Mouse (Mus musculus): ENCODE data around the gene Jpt1. TPM values are rescaled to one million over a fixed set of nuclear protein-coding genes. Genes with fewer than 3 reads are reported as not detected.
A peak's percentile ranks its signal among the peaks of the same experiment; 100 is the strongest.
"Not testable (repeated sequence)": the region's sequence is repeated elsewhere in the genome, so short reads cannot be mapped to it uniquely, and the experiment has no call there.

Jpt1 gene
- polyA plus RNA-seq, 1 experiment = 163 TPM

DNA sequence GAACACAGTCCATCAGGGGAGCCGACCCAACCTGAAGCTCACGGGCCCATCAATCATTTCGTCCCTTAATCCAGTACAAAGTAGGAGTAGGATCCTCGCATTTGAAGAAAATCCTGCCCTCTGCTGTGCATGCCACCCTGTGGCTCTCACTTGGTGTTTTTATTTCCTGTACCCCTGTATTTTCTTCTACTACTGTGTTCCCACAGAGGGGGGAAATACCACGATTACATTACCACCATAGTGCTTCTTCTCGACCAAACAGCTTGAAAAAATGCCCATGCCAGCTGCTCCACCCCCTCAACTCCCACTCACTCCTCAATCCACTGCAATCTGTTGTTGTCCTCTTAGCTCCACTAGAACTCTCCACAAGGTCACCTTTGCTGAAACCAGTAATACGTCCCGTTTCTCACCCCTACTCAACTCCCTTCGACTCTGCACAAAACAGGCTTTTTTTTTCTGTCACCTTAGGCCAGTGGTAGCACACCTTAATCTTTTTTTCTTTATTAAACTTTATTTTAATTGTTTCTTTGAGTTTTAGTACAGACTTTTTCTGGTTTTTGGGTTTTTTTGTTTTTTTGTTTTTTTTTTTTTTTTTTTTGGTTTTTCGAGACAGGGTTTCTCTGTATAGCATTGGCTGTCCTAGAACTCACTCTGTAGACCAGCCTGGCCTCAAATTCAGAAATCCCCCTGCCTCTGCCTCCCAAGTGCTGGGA, 22.8 kb upstream of the Jpt1 start:
- Histone ChIP-seq H3K9ac (ENCODE audit: low read depth, poor library complexity, severe bottlenecking) (peak overlapping the region; percentile 78), H3K4me1 (ENCODE audit: control insufficient read depth, insufficient read depth, low read length) (peaks cover 1% of the 10 kb centered on the region), H3K9me3 (replicated peaks; ENCODE audit: control insufficient read depth, insufficient read depth, low read length, poor library complexity, severe bottlenecking) (no peaks in the 10 kb centered on the region), H3K27me3 (ENCODE audit: control insufficient read depth, insufficient read depth, low read length, poor library complexity, severe bottlenecking) (no peaks in the 10 kb centered on the region), H3K4me3 (ENCODE audit: low read depth, low read length) (peak overlapping the region; percentile 80), H3K27ac (ENCODE audit: insufficient read depth, low read length) (peak overlapping the region; percentile 97), H3K36me3 (ENCODE audit: control insufficient read depth, insufficient read depth, low read length, poor library complexity, severe bottlenecking) (peaks cover 27% of the 10 kb centered on the region)
- no peak for TF ChIP-seq POLR2A (IDR thresholded peaks at IDR 0.05; ENCODE audit: insufficient read depth, low read length)
- no peak for TF ChIP-seq EP300 (IDR thresholded peaks at IDR 0.05; ENCODE audit: insufficient read depth, low read depth, low read length)
- TF ChIP-seq CTCF (IDR thresholded peaks at IDR 0.05; ENCODE audit: low read depth, low read length) = no peak

DNA sequence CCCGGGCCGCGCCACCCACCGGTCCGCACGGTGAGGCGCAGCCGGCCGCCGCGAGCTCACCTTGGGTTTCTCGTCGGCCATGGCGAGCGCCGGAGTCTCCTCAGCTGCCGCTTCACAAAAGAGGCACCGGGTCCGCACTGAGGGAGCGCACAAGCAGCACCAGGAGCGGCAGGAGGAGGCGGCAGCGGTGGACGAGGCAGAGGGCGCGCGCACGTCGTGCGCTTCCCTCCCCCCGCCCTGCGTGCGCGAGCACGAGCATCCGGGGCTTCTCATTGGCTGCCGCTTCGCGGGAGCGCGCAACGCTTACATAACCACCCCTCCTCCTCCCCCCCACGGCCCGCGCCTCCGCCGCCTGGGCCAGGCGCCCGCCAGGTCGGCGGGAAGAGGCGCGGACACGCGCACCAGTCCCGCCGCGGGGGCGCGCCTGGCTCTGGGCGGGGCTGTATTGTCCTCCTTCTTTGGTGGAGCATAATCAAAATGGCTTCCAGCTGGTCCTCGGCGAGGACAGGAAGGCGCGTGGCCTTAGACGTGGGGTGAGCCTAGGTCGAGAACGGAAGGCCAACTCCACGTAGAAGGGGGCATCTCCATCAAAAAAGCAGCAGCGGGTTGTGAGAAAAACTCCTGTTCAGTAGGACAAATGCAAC, 22.0 kb upstream of the Jpt1 start, which contains the start of gene Sumo2:
Gene Sumo2, minus strand, starts transcription at position 239 of the 644 bp plus-strand sequence.
- peaks cover 35% of the 10 kb centered on the region for H3K36me3 ChIP-seq (ENCODE audit: control insufficient read depth, insufficient read depth, low read length, poor library complexity, severe bottlenecking)
- no peaks in the 10 kb centered on the region for H3K9me3 ChIP-seq (replicated peaks; ENCODE audit: control insufficient read depth, insufficient read depth, low read length, poor library complexity, severe bottlenecking)
- peaks cover 1% of the 10 kb centered on the region for H3K4me1 ChIP-seq (ENCODE audit: control insufficient read depth, insufficient read depth, low read length)
- peak within 1 kb of the TSS; percentile 90 for H3K4me3 ChIP-seq (ENCODE audit: low read depth, low read length)
- peak within 1 kb of the TSS; percentile 97 for H3K27ac ChIP-seq (ENCODE audit: insufficient read depth, low read length)
- TF ChIP-seq POLR2A (IDR thresholded peaks at IDR 0.05; ENCODE audit: insufficient read depth, low read length) (peak; percentile 27), CTCF (IDR thresholded peaks at IDR 0.05; ENCODE audit: low read depth, low read length) (no peak), EP300 (IDR thresholded peaks at IDR 0.05; ENCODE audit: insufficient read depth, low read depth, low read length) (0 out of 2 replicates have a peak, but pooled peaks have one; percentile 36)
- H3K27me3 ChIP-seq (ENCODE audit: control insufficient read depth, insufficient read depth, low read length, poor library complexity, severe bottlenecking) = no peaks in the 10 kb centered on the region
- H3K9ac ChIP-seq (ENCODE audit: low read depth, poor library complexity, severe bottlenecking) = peak within 1 kb of the TSS; percentile 99

- H3K4me3 ChIP-seq (ENCODE audit: low read depth, low read length) = peak overlapping the region; percentile 90
- H3K9ac ChIP-seq (ENCODE audit: low read depth, poor library complexity, severe bottlenecking) = peak overlapping the region; percentile 99
- TF ChIP-seq EP300 (IDR thresholded peaks at IDR 0.05; ENCODE audit: insufficient read depth, low read depth, low read length) = no peak
- TF ChIP-seq POLR2A (IDR thresholded peaks at IDR 0.05; ENCODE audit: insufficient read depth, low read length) = no peak
- no peak for TF ChIP-seq CTCF (IDR thresholded peaks at IDR 0.05; ENCODE audit: low read depth, low read length)
- H3K9me3 ChIP-seq (replicated peaks; ENCODE audit: control insufficient read depth, insufficient read depth, low read length, poor library complexity, severe bottlenecking) = no peaks in the 10 kb centered on the region
- H3K4me1 ChIP-seq (ENCODE audit: control insufficient read depth, insufficient read depth, low read length) = peaks cover 1% of the 10 kb centered on the region
- peaks cover 39% of the 10 kb centered on the region for H3K36me3 ChIP-seq (ENCODE audit: control insufficient read depth, insufficient read depth, low read length, poor library complexity, severe bottlenecking)
- H3K27ac ChIP-seq (ENCODE audit: insufficient read depth, low read length) = peak overlapping the region; percentile 60
- no peaks in the 10 kb centered on the region for H3K27me3 ChIP-seq (ENCODE audit: control insufficient read depth, insufficient read depth, low read length, poor library complexity, severe bottlenecking)
Measured at GRCm38 (mm10) chr11:115535401-115536037, 21.3 kb upstream of the Jpt1 start.

DNA sequence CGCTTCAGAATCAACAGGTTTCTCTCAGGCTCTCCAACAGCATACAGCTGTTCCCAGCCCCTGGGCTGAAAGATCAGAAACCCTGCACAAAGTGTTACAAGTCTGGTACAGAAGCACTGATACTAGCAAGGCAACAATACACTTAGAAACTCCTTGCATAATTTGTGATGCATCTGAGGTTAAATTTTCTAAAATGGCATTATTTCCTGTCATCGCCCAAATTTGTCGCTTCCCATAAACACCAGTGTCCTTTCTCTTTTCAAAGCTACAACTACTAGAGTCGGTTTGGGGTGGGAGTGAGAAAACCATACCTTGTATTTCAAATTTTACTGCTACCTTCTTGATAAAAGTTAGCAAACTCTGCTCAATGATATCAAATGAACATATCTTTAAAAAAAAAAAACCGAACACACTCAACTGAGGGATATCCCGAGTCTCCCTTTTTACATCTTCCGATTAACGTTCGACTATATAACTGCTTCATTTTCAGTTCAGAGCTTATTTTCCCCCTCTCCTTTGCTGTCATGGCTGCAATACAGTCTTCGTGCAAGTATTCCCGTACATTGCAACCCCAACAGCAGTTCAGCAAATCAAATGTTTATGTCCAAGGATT, 20.7 kb upstream of the Jpt1 start:
- Histone ChIP-seq H3K36me3 (ENCODE audit: control insufficient read depth, insufficient read depth, low read length, poor library complexity, severe bottlenecking) (peaks cover 45% of the 10 kb centered on the region), H3K9me3 (replicated peaks; ENCODE audit: control insufficient read depth, insufficient read depth, low read length, poor library complexity, severe bottlenecking) (no peaks in the 10 kb centered on the region), H3K4me3 (ENCODE audit: low read depth, low read length) (peak overlapping the region; percentile 90), H3K9ac (ENCODE audit: low read depth, poor library complexity, severe bottlenecking) (peak overlapping the region; percentile 99), H3K27me3 (ENCODE audit: control insufficient read depth, insufficient read depth, low read length, poor library complexity, severe bottlenecking) (no peaks in the 10 kb centered on the region), H3K4me1 (ENCODE audit: control insufficient read depth, insufficient read depth, low read length) (peaks cover 1% of the 10 kb centered on the region), H3K27ac (ENCODE audit: insufficient read depth, low read length) (peak overlapping the region; percentile 4)
- TF ChIP-seq CTCF (IDR thresholded peaks at IDR 0.05; ENCODE audit: low read depth, low read length) (no peak), EP300 (IDR thresholded peaks at IDR 0.05; ENCODE audit: insufficient read depth, low read depth, low read length) (no peak), POLR2A (IDR thresholded peaks at IDR 0.05; ENCODE audit: insufficient read depth, low read length) (no peak)

GRCm38 (mm10) chr11:115526446-115526845, 12.3 kb upstream of the Jpt1 start:
- not testable (repeated sequence) for H3K9me3 ChIP-seq (replicated peaks; ENCODE audit: control insufficient read depth, insufficient read depth, low read length, poor library complexity, severe bottlenecking); H3K4me3 ChIP-seq (ENCODE audit: low read depth, low read length); H3K9ac ChIP-seq (ENCODE audit: low read depth, poor library complexity, severe bottlenecking); H3K27ac ChIP-seq (ENCODE audit: insufficient read depth, low read length); H3K27me3 ChIP-seq (ENCODE audit: control insufficient read depth, insufficient read depth, low read length, poor library complexity, severe bottlenecking); H3K4me1 ChIP-seq (ENCODE audit: control insufficient read depth, insufficient read depth, low read length)
- peaks cover 76% of the 10 kb centered on the region for H3K36me3 ChIP-seq (ENCODE audit: control insufficient read depth, insufficient read depth, low read length, poor library complexity, severe bottlenecking)
